Mouse (Mus musculus) limb, embryonic 11.5 days (tissue): ENCODE measurements around the gene Cacnb4. TPM values are rescaled to one million over a fixed set of nuclear protein-coding genes. Genes with fewer than 3 reads are reported as not detected.

Experiments used
- ATAC-seq: fragments of 200-750 bp; cut with Nextera tagmentation; 2 replicates; pipeline ENCODE4 v1.8.0; 2017; ENCODE audit warnings: low read depth; ENCODE audit not compliant: insufficient number of reproducible peaks, low FRiP score, low TSS enrichment
- DNase-seq: peaks from one replicate; pipeline ENCODE4 v3.0.0-alpha.2; 2015; ENCODE audit warnings: low spot score
- H3K27ac ChIP-seq: fragments of 300-500 bp; sonication (generic); replicated peaks from 2 replicates; pipeline ENCODE4 v1.5.1; 2014; ENCODE audit warnings: low read depth, mild to moderate bottlenecking, low read length
- H3K27me3 ChIP-seq: fragments of 300-500 bp; sonication (generic); 2 replicates; pipeline ENCODE4 v1.6.1; 2014; ENCODE audit warnings: mild to moderate bottlenecking, low read length, mixed read lengths; ENCODE audit not compliant: control insufficient read depth, insufficient read depth
- H3K36me3 ChIP-seq: fragments of 300-500 bp; sonication (generic); 2 replicates; pipeline ENCODE4 v1.6.1; 2014; ENCODE audit warnings: mild to moderate bottlenecking, low read length, moderate library complexity, mixed read lengths; ENCODE audit not compliant: control insufficient read depth, insufficient read depth
- H3K4me1 ChIP-seq: fragments of 300-500 bp; sonication (generic); 2 replicates; pipeline ENCODE4 v1.6.1; 2014; ENCODE audit warnings: low read length, mixed read lengths; ENCODE audit not compliant: control insufficient read depth, insufficient read depth
- H3K4me2 ChIP-seq: fragments of 300-500 bp; sonication (generic); 2 replicates; pipeline ENCODE4 v1.6.1; 2014; ENCODE audit warnings: low read depth, mild to moderate bottlenecking, moderate library complexity; ENCODE audit not compliant: severe bottlenecking
- H3K4me3 ChIP-seq: fragments of 300-500 bp; sonication (generic); 2 replicates; pipeline ENCODE4 v1.5.1; 2014; ENCODE audit warnings: low read depth, low read length
- H3K9ac ChIP-seq: fragments of 300-500 bp; sonication (generic); 2 replicates; pipeline ENCODE4 v1.6.1; 2014; ENCODE audit warnings: mild to moderate bottlenecking, low read length
- H3K9me3 ChIP-seq: fragments of 300-500 bp; sonication (generic); 2 replicates; pipeline ENCODE4 v1.6.1; 2016; ENCODE audit warnings: low read length; ENCODE audit not compliant: control insufficient read depth
- WGBS: fragments of 180-500 bp; shearing (Covaris S2); extraction: QIAGEN DNeasy Blood & Tissue Kit; methylation state at CpG from one replicate; pipeline ENCODE4 v1.1.7; 2014; 5-methylcytosine and 5-hydroxymethylcytosine counted together
- polyA plus RNA-seq: library from polyadenylated mRNA; unstranded; fragments of >200 nt; fragmentation: Nextera tagmentation; extraction: Ambion mirVana; gene quantifications from 2 replicates; pipeline ENCODE4 v1.2.1, GENCODE M21; 2014

Cacnb4 gene
- polyA plus RNA-seq, 1 experiment from 2014 or later = 0.52 TPM

- Histone ChIP-seq H3K4me1 (no peaks in the 10 kb centered on the region), H3K27ac (no peak overlapping the region), H3K9me3 (no peaks in the 10 kb centered on the region), H3K4me3 (no peak overlapping the region), H3K4me2 (no peak overlapping the region), H3K27me3 (peaks cover 14% of the 10 kb centered on the region), H3K9ac (no peak overlapping the region), H3K36me3 (no peaks in the 10 kb centered on the region)
- 86% methylated on average over 5 of the region's 5 CpGs for WGBS
- ATAC-seq (no peak), DNase-seq (no peak)
Measured at GRCm38 (mm10) chr2:52670733-52671132, 5.9 kb downstream of the Cacnb4 start.

- ATAC-seq = no peak
- H3K27me3 ChIP-seq = 0 out of 2 replicates have a peak, but pooled peaks cover 2% of the 10 kb centered on the region
- H3K4me1 ChIP-seq = no peaks in the 10 kb centered on the region
- no peak overlapping the region for H3K4me2 ChIP-seq
- WGBS = 92% methylated on average over 6 of the region's 6 CpGs
- no peak overlapping the region for H3K4me3 ChIP-seq
- no peak for DNase-seq
- H3K9me3 ChIP-seq = no peaks in the 10 kb centered on the region
- no peaks in the 10 kb centered on the region for H3K36me3 ChIP-seq
- H3K9ac ChIP-seq = no peak overlapping the region
- H3K27ac ChIP-seq = no peak overlapping the region
Measured at GRCm38 (mm10) chr2:52668480-52668879, 8.2 kb downstream of the Cacnb4 start.

- ATAC-seq (no peak), DNase-seq (no peak)
- H3K27me3 ChIP-seq = no peaks in the 10 kb centered on the region
- 91% methylated on average over 5 of the region's 5 CpGs for WGBS
- H3K4me3 ChIP-seq = no peak overlapping the region
- no peak overlapping the region for H3K9ac ChIP-seq
- no peaks in the 10 kb centered on the region for H3K4me1 ChIP-seq
- no peak overlapping the region for H3K27ac ChIP-seq
- H3K9me3 ChIP-seq = no peaks in the 10 kb centered on the region
- no peaks in the 10 kb centered on the region for H3K36me3 ChIP-seq
- H3K4me2 ChIP-seq = no peak overlapping the region
Measured at GRCm38 (mm10) chr2:52656722-52657121, 19.9 kb downstream of the Cacnb4 start.

GRCm38 (mm10) chr2:52654541-52654940, 22.1 kb downstream of the Cacnb4 start:
- H3K27me3 ChIP-seq = no peaks in the 10 kb centered on the region

GRCm38 (mm10) chr2:52651547-52651946, 25.1 kb downstream of the Cacnb4 start:
- H3K4me1 ChIP-seq = no peaks in the 10 kb centered on the region
- no peak for DNase-seq
- H3K9me3 ChIP-seq = no peaks in the 10 kb centered on the region
- no peak overlapping the region for H3K9ac ChIP-seq
- no peak overlapping the region for H3K27ac ChIP-seq
- 88% methylated on average over 6 of the region's 6 CpGs for WGBS
- no peak overlapping the region for H3K4me3 ChIP-seq
- H3K4me2 ChIP-seq = no peak overlapping the region
- no peaks in the 10 kb centered on the region for H3K36me3 ChIP-seq
- H3K27me3 ChIP-seq = no peaks in the 10 kb centered on the region
- no peak for ATAC-seq

More at GRCm38 (mm10) chr2:52654541-52654940, 22.1 kb downstream of the Cacnb4 start:
- H3K4me3 ChIP-seq = no peak overlapping the region
- no peak for ATAC-seq
- 80% methylated on average over 4 of the region's 4 CpGs for whole genome bisulfite sequencing
- no peak overlapping the region for H3K27ac ChIP-seq
- H3K36me3 ChIP-seq = no peaks in the 10 kb centered on the region
- no peaks in the 10 kb centered on the region for H3K4me1 ChIP-seq
- H3K9ac ChIP-seq = no peak overlapping the region
- H3K9me3 ChIP-seq = no peaks in the 10 kb centered on the region
- no peak for DNase-seq
- H3K4me2 ChIP-seq = no peak overlapping the region

- WGBS = 76% methylated on average over 8 of the region's 8 CpGs
- H3K27me3 ChIP-seq = no peaks in the 10 kb centered on the region
- no peak overlapping the region for H3K4me3 ChIP-seq
- no peaks in the 10 kb centered on the region for H3K36me3 ChIP-seq
- no peak for ATAC-seq
- H3K4me2 ChIP-seq = no peak overlapping the region
- H3K4me1 ChIP-seq = no peaks in the 10 kb centered on the region
- H3K9ac ChIP-seq = no peak overlapping the region
- no peak for DNase-seq
- H3K9me3 ChIP-seq = no peaks in the 10 kb centered on the region
- H3K27ac ChIP-seq = no peak overlapping the region
Measured at GRCm38 (mm10) chr2:52647255-52647998, 29.2 kb downstream of the Cacnb4 start.

GRCm38 (mm10) chr2:52643657-52644056, 33.0 kb downstream of the Cacnb4 start:
- Histone ChIP-seq H3K36me3 (no peaks in the 10 kb centered on the region), H3K27me3 (no peaks in the 10 kb centered on the region), H3K4me1 (no peaks in the 10 kb centered on the region), H3K9me3 (no peaks in the 10 kb centered on the region), H3K4me2 (no peak overlapping the region), H3K4me3 (no peak overlapping the region), H3K27ac (no peak overlapping the region), H3K9ac (no peak overlapping the region)
- DNase-seq (no peak), ATAC-seq (no peak)
- 43% methylated on average over 6 of the region's 6 CpGs for WGBS

GRCm38 (mm10) chr2:52639530-52639875, 37.1 kb downstream of the Cacnb4 start:
- Histone ChIP-seq H3K4me3 (no peak overlapping the region), H3K9me3 (no peaks in the 10 kb centered on the region), H3K4me2 (no peak overlapping the region), H3K4me1 (no peaks in the 10 kb centered on the region), H3K27me3 (no peaks in the 10 kb centered on the region), H3K9ac (no peak overlapping the region), H3K27ac (no peak overlapping the region), H3K36me3 (no peaks in the 10 kb centered on the region)
- WGBS = 86% methylated on average over 4 of the region's 4 CpGs
- ATAC-seq (no peak), DNase-seq (no peak)
